15 mouse cellular contexts compared by ENCODE assay signal in the genomic region with DNA sequence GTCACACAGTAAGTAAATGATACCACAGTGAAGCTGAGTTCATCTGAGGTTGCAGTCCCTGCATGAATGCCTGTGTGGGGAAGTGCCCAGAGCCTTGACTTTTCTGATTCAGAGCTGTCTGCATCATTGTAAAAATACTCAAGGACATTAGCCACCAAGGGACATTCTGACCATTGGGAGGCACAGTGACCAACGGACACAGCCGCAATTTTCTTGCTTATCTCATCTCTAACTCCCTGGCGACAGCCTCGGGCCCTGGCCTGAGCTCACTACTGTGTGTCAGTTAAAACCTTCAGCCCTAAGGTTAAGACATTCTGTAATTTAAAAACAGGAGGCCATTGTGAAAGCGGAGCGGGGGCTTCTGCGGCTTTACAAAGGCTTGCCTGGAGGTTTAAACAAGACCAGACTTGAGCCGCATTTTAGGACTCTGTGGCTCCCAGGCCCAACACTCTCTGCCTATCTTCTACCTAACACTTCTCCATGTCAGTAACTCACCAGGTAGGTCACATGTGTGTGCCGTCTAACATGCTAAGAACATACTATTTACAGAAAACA. TPM values are rescaled to one million over a fixed set of nuclear protein-coding genes. Genes with fewer than 3 reads are reported as not detected.
DNase-seq lines count a peak whose midpoint lies in the region; ATAC-seq and TF ChIP-seq lines count a peak whose summit lies in the region.
"Had no signal": no experiment of that assay in that cellular context is flagged by ENCODE, and none has a peak within 500 bp of the region (broad histone marks: within the 10 kb centered on the region; RNA-seq: fewer than 3 reads in every experiment).

No protein-coding gene starts in this region.

- 0 out of 2 replicates have a peak, but pooled peaks cover 3% of the 10 kb centered on the region for H3K4me1 ChIP-seq in embryonic facial prominence, embryonic 14.5 days (ENCODE audit: control insufficient read depth, insufficient read depth, low read length)
- H3K4me1 ChIP-seq in liver, postnatal 0 days (ENCODE audit: insufficient read depth), result peaks cover 2% of the 10 kb centered on the region; the same call in 1 of the 2 replicates
- H3K4me1 ChIP-seq: stomach, embryonic 15.5 days had no signal

- H3K27me3 ChIP-seq in embryonic facial prominence, embryonic 14.5 days (replicated peaks; ENCODE audit: control insufficient read depth, insufficient read depth, low read length), result no peaks in the 10 kb centered on the region
- H3K27me3 ChIP-seq in liver, postnatal 0 days (ENCODE audit: insufficient read depth, low read length), result no peaks in the 10 kb centered on the region
- H3K27me3 ChIP-seq: stomach, embryonic 15.5 days had no signal

- WGBS in embryonic facial prominence, embryonic 14.5 days, result 20% methylated on average over 9 of the region's 9 CpGs
- 48% methylated on average over 9 of the region's 9 CpGs for WGBS in liver, postnatal 0 days (ENCODE audit: insufficient replicate concordance)

- no peaks in the 10 kb centered on the region for H3K36me3 ChIP-seq in embryonic facial prominence, embryonic 14.5 days (ENCODE audit: control insufficient read depth, insufficient read depth, low read length)
- no peaks in the 10 kb centered on the region for H3K36me3 ChIP-seq in liver, postnatal 0 days (replicated peaks; ENCODE audit: insufficient read depth, low read length)
- H3K36me3 ChIP-seq: liver, embryonic 12.5 days; stomach, embryonic 15.5 days had no signal

- DNase-seq in heart, adult 11 months, result peak; percentile 74
- no peak for DNase-seq in heart, postnatal 36 days
- peak; percentile 23 for DNase-seq in ovary, postnatal 36 days (ENCODE audit: low spot score)
- no peak for DNase-seq in ovary, postnatal 14 days (ENCODE audit: low spot score)
- peak; percentile 17 for DNase-seq in embryonic facial prominence, embryonic 14.5 days (ENCODE audit: low spot score)
- DNase-seq in liver, postnatal 0 days, result no peak
- DNase-seq in layer of hippocampus, adult 2 months (ENCODE audit: low spot score in 2 of 2), result no peak
- DNase-seq: B cell, adult 2 months; cerebellum, adult 18-20 months; gastrocnemius, adult 2 months; lung, postnatal 10 days; thymus, postnatal 4 days had no signal

- TF ChIP-seq EP300 in liver, postnatal 0 days (IDR thresholded peaks at IDR 0.05; ENCODE audit: low read depth), result no peak

- no peak overlapping the region for H3K4me3 ChIP-seq in embryonic facial prominence, embryonic 14.5 days (ENCODE audit: low read depth, low read length)
- H3K4me3 ChIP-seq in liver, postnatal 0 days (ENCODE audit: low read depth, low read length), result no peak overlapping the region
- no peak overlapping the region for H3K4me3 ChIP-seq in layer of hippocampus, adult 2 months
- H3K4me3 ChIP-seq: gastrocnemius, adult 2 months; liver, embryonic 12.5 days; stomach, embryonic 15.5 days had no signal

- no peak overlapping the region for H3K4me2 ChIP-seq in embryonic facial prominence, embryonic 14.5 days (ENCODE audit: low read depth, low read length)
- no peak overlapping the region for H3K4me2 ChIP-seq in liver, postnatal 0 days (ENCODE audit: low read depth, low read length)
- H3K4me2 ChIP-seq: liver, embryonic 12.5 days; stomach, embryonic 15.5 days had no signal

- intact Hi-C loops in heart, postnatal 36 days (cut with DNase I), result no loop called here

- no peak overlapping the region for H3K27ac ChIP-seq in embryonic facial prominence, embryonic 14.5 days (replicated peaks; ENCODE audit: low read depth, low read length)
- no peak overlapping the region for H3K27ac ChIP-seq in liver, postnatal 0 days (ENCODE audit: low read depth)
- H3K27ac ChIP-seq in layer of hippocampus, adult 2 months, result no peak overlapping the region
- H3K27ac ChIP-seq: gastrocnemius, adult 2 months; liver, embryonic 12.5 days; stomach, embryonic 15.5 days had no signal

- H3K9ac ChIP-seq in embryonic facial prominence, embryonic 14.5 days (ENCODE audit: low read depth, low read length), result no peak overlapping the region
- H3K9ac ChIP-seq in liver, postnatal 0 days (replicated peaks), result no peak overlapping the region
- H3K9ac ChIP-seq: liver, embryonic 12.5 days; stomach, embryonic 15.5 days had no signal

- no peak for ATAC-seq in embryonic facial prominence, embryonic 14.5 days (ENCODE audit: low read depth)
- no peak for ATAC-seq in liver, postnatal 0 days
- ATAC-seq: forebrain, embryonic 14.5 days; liver, embryonic 12.5 days had no signal

- H3K9me3 ChIP-seq in embryonic facial prominence, embryonic 14.5 days (ENCODE audit: control insufficient read depth, low read length), result peaks cover 10% of the 10 kb centered on the region; the same call in 1 of the 2 replicates
- no peaks in the 10 kb centered on the region for H3K9me3 ChIP-seq in liver, postnatal 0 days (ENCODE audit: low read length)
- H3K9me3 ChIP-seq: stomach, embryonic 15.5 days had no signal

- TF ChIP-seq CTCF in liver, postnatal 0 days (IDR thresholded peaks at IDR 0.05; ENCODE audit: low read depth), result no peak
- TF ChIP-seq CTCF in layer of hippocampus, adult 2 months (conservative IDR thresholded peaks at IDR 0.05), result no peak

RNA-seq across cellular contexts. Expression of a gene that starts 20.5 kb away (rescaled TPM):
- total RNA-seq in heart, postnatal 36 days (2021), result 100 to 1,000 TPM; 272 to 283 TPM
- 582 TPM in 2 replicates for polyA plus RNA-seq in embryonic facial prominence, embryonic 14.5 days (2014; fragmentation: Nextera tagmentation; extraction: Ambion mirVana)
- polyA plus RNA-seq in liver, postnatal 0 days (2015; fragmentation: Nextera tagmentation; extraction: Ambion mirVana), result 153 and 164 TPM in 2 replicates
- 100 to 1,000 TPM; 577 to 598 TPM for total RNA-seq in layer of hippocampus, adult 2 months (2021)

RNA-seq across cellular contexts. Expression of a gene that starts 27.6 kb away (rescaled TPM):
- total RNA-seq in heart, postnatal 36 days (2021), result 10 to 100 TPM; 10.3 to 14.2 TPM
- polyA plus RNA-seq in embryonic facial prominence, embryonic 14.5 days (2014; fragmentation: Nextera tagmentation; extraction: Ambion mirVana), result 26.3 and 27.8 TPM in 2 replicates
- 14.6 and 17.9 TPM in 2 replicates for polyA plus RNA-seq in liver, postnatal 0 days (2015; fragmentation: Nextera tagmentation; extraction: Ambion mirVana)
- 10 to 100 TPM; 22.4 to 26.0 TPM for total RNA-seq in layer of hippocampus, adult 2 months (2021)

RNA-seq across cellular contexts. Expression of a gene that starts 54.4 kb away (rescaled TPM):
- total RNA-seq in heart, postnatal 36 days (2021), result 10 to 100 TPM; 17.8 to 20.0 TPM
- polyA plus RNA-seq in embryonic facial prominence, embryonic 14.5 days (2014; fragmentation: Nextera tagmentation; extraction: Ambion mirVana), result 22.2 and 24.2 TPM in 2 replicates
- polyA plus RNA-seq in liver, postnatal 0 days (2015; fragmentation: Nextera tagmentation; extraction: Ambion mirVana), result 15.2 and 17.0 TPM in 2 replicates
- 10 to 100 TPM; 29.5 to 31.9 TPM for total RNA-seq in layer of hippocampus, adult 2 months (2021)

Comparison
In these comparisons a context has a peak if more than half of its experiments do, and no peak if none do; other contexts are left out.
1. DNase-seq: peak in heart, adult 11 months (single experiment), ovary, postnatal 36 days (single experiment) and embryonic facial prominence, embryonic 14.5 days (single experiment); none in heart, postnatal 36 days (0 of 2), ovary, postnatal 14 days (single experiment), liver, postnatal 0 days (single experiment) and layer of hippocampus, adult 2 months (0 of 2).